Mouse (Mus musculus) granulocyte monocyte progenitor cell, adult 5-6 weeks (primary cell): ENCODE results near the gene Asb7. TPM values are rescaled to one million over a fixed set of nuclear protein-coding genes. Genes with fewer than 3 reads are reported as not detected.

ENCODE experiments used
- ATAC-seq: replicated peaks from 2 replicates; pipeline ENCODE4 v1.8.0; 2016; ENCODE audit warnings: mild to moderate bottlenecking, moderate TSS enrichment, inconsistent platforms; ENCODE audit not compliant: poor library complexity, severe bottlenecking
- total RNA-seq, 2 experiments: library from RNA; stranded (forward) in 1 of 2; stranded (reverse) in 1 of 2; fragments of 200-712, 200-1000 nt in 1 of 2; fragments of >200 nt in 1 of 2; fragmentation: Nextera tagmentation in 1 of 2; gene quantifications; 2 replicates each; pipeline ENCODE4 v1.2.3; 2014 to 2017

Gene Asb7
- total RNA-seq, 2 experiments from 2014 or later: 7.5 to 13.3 TPM

GRCm38 (mm10) chr7:66660291-66660690 is 29.1 kb downstream of the Asb7 start:
- ATAC-seq: no peak

- ATAC-seq: no peak
Measured at GRCm38 (mm10) chr7:66655471-66655870, 33.9 kb downstream of the Asb7 start.

- no peak for ATAC-seq
Measured at GRCm38 (mm10) chr7:66653596-66653995, 35.8 kb downstream of the Asb7 start.

- ATAC-seq: peak; percentile 61
Measured at GRCm38 (mm10) chr7:66652216-66652615, 37.2 kb downstream of the Asb7 start.

- ATAC-seq: no peak
Measured at GRCm38 (mm10) chr7:66650883-66651282, 38.5 kb downstream of the Asb7 start.

- ATAC-seq: no peak; the same call in 1 of the 2 replicates
Measured at GRCm38 (mm10) chr7:66649181-66649580, 40.2 kb downstream of the Asb7 start.

GRCm38 (mm10) chr7:66645736-66646135 is 43.7 kb downstream of the Asb7 start:
- ATAC-seq: no peak

- no peak for ATAC-seq
Measured at GRCm38 (mm10) chr7:66633351-66633750, 56.0 kb downstream of the Asb7 start.

- ATAC-seq: no peak
Measured at GRCm38 (mm10) chr7:66630154-66630800, 59.1 kb downstream of the Asb7 start.

GRCm38 (mm10) chr7:66629419-66629818 is 60.0 kb downstream of the Asb7 start:
- ATAC-seq: peak; percentile 90

GRCm38 (mm10) chr7:66623436-66623835 is 66.0 kb downstream of the Asb7 start:
- no peak for ATAC-seq

GRCm38 (mm10) chr7:66601846-66602245 is 87.5 kb downstream of the Asb7 start:
- ATAC-seq: no peak

- ATAC-seq: no peak
Measured at GRCm38 (mm10) chr7:66600622-66601610, 88.5 kb downstream of the Asb7 start.

- ATAC-seq: no peak
Measured at GRCm38 (mm10) chr7:66600126-66600525, 89.3 kb downstream of the Asb7 start.

- ATAC-seq: no peak
Measured at GRCm38 (mm10) chr7:66597900-66598299, 91.5 kb downstream of the Asb7 start.

Other genes with a start within 250 kb of the Asb7 start
- 19.6 and 25.2 TPM in 2 replicates for gene Lins1, start 293 bp upstream of the Asb7 start, total RNA-seq (2014; fragmentation: Nextera tagmentation)
- 8.6 and 11.2 TPM in 2 replicates for gene Lins1, start 293 bp upstream of the Asb7 start, total RNA-seq (2017)
- gene Cers3, start 53.9 kb upstream of the Asb7 start, total RNA-seq (2014; fragmentation: Nextera tagmentation): not detected in 2 replicates
- gene Cers3, start 53.9 kb upstream of the Asb7 start, total RNA-seq (2017): not detected in 2 replicates
- 1.9 TPM in 1 of 2 replicates, not detected in the other for gene Adamts17, start 150.1 kb upstream of the Asb7 start, total RNA-seq (2014; fragmentation: Nextera tagmentation)
- gene Adamts17, start 150.1 kb upstream of the Asb7 start, total RNA-seq (2017): 0.09 TPM in 1 of 2 replicates, not detected in the other